Mouse (Mus musculus): ENCODE results near the gene Depp1.

DNA sequence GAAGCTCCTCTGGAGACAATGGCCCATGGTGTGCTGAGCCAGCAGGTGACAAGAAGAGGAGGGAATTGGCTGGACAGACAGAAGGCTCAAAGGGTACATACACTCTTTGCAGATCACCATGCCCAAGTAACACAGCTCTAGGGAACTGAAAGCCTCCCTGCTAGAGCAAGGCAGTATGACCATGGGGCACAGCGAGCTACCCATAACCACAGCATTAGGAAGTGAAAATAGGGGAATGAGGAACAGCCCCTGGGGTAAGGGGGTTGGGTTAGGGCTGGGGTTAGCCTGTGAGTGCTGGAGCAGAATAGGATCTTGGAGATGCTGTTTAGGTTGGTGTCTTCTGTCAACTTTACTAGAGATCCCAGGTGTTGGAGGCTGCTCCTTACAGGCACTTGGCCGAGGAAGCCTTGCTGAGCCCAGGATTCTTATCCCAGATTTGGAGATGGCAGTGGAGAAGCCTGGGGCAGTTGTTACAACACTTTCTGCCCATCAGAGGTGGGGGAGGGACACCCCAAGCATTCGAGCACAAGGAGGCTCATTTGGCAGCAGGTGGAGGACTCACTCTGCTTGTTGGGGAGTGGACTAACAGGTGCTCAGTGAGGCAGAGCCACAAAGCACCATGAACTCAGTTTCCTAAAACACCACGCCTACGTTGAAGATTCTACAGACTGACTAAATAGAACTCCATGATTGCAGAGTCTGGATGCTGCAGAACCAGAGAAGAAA, 29.3 kb downstream of the Depp1 start:
- no peak for TF ChIP-seq CTCF (IDR thresholded peaks at IDR 0.05; ENCODE audit: low read depth, low read length)
- no peak for TF ChIP-seq POLR2A (IDR thresholded peaks at IDR 0.05; ENCODE audit: borderline replicate concordance, low read depth, low read length)
